Comparison of ENCODE assay signal across 22 mouse cellular contexts in the genomic region with DNA sequence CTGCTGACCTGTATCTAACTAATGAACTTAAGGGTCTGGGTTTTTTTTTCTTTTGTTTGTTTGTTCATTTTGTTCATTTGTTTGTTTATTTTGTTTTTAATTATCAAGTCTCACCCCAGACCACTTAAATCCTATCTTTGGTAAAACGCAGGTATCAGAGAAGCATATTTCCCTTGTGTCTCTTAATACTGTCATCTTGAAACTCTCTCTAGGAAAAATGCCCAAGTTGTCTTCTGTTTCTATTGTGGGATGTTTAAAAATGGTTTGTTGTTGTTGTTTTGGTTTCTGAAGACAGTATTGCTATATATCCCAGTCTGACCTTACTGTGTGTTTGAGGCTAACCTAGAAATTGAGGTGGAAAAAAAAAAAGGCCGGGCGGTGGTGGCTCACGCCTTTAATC.
"Had no signal": no experiment of that assay in that cellular context is flagged by ENCODE, and none has a peak within 500 bp of the region (broad histone marks: within the 10 kb centered on the region; RNA-seq: fewer than 3 reads in every experiment).

No protein-coding gene starts in this region.

- ATAC-seq: hindbrain, postnatal 0 days; intestine, postnatal 0 days had no signal

- H3K9ac ChIP-seq: heart, embryonic 12.5 days; hindbrain, embryonic 12.5 days; hindbrain, embryonic 14.5 days; limb, embryonic 12.5 days had no signal

- H3K9me3 ChIP-seq: heart, embryonic 10.5 days; heart, embryonic 12.5 days; hindbrain, embryonic 10.5 days; hindbrain, embryonic 12.5 days; limb, embryonic 10.5 days; limb, embryonic 12.5 days had no signal

- H3K27ac ChIP-seq: gastrocnemius, adult 2 months; hindbrain, embryonic 10.5 days; hindbrain, embryonic 12.5 days; hindbrain, embryonic 14.5 days; hindbrain, postnatal 0 days; left cerebral cortex, adult 2 months; limb, embryonic 10.5 days; limb, embryonic 12.5 days had no signal

- DNase-seq: gastrocnemius, adult 2 months; gastrocnemius, postnatal 10 days; gastrocnemius, postnatal 25 days; heart, adult 18-20 months; heart, postnatal 10 days; heart, postnatal 4 days; kidney, adult 18-20 months; kidney, adult 8-10 months; kidney, postnatal 10 days; kidney, postnatal 25 days; kidney, postnatal 4 days had no signal

- H3K4me2 ChIP-seq: hindbrain, embryonic 12.5 days; hindbrain, embryonic 14.5 days; limb, embryonic 12.5 days had no signal

- H3K4me3 ChIP-seq: gastrocnemius, adult 2 months; heart, embryonic 10.5 days; heart, embryonic 12.5 days; hindbrain, embryonic 10.5 days; hindbrain, embryonic 12.5 days; layer of hippocampus, adult 2 months; left cerebral cortex, adult 2 months; limb, embryonic 10.5 days; limb, embryonic 12.5 days had no signal

- H3K4me1 ChIP-seq: hindbrain, embryonic 10.5 days; hindbrain, embryonic 12.5 days; limb, embryonic 10.5 days; limb, embryonic 12.5 days had no signal

- H3K27me3 ChIP-seq: heart, embryonic 12.5 days; hindbrain, embryonic 12.5 days; limb, embryonic 12.5 days had no signal
